ENCODE assay signal across 8 mouse cellular contexts in genomic region chr2:32153791-32154119, GRCm38 (mm10). TPM values are rescaled to one million over a fixed set of nuclear protein-coding genes. Genes with fewer than 3 reads are reported as not detected.
DNase-seq lines count a peak whose midpoint lies in the region; ATAC-seq and TF ChIP-seq lines count a peak whose summit lies in the region.

No protein-coding gene starts in this region.

- TF ChIP-seq RAD21 in CH12.LX (IDR thresholded peaks at IDR 0.05; ENCODE audit: low read depth, low read length): no peak

- DNase-seq in heart, embryonic 10.5 days (ENCODE audit: low spot score): no peak
- DNase-seq in heart, postnatal 36 days: no peak
- no peak for DNase-seq in CH12.LX (ENCODE audit: extremely low read depth)
- no peak for DNase-seq in forebrain, postnatal 0 days
- no peak for DNase-seq in left cerebral cortex, postnatal 4 days
- no peak for DNase-seq in spleen, adult 18-20 months

- no peaks in the 10 kb centered on the region for H3K36me3 ChIP-seq in heart, embryonic 10.5 days
- peaks cover 0 to 21% of the 10 kb centered on the region in 2 experiments for H3K36me3 ChIP-seq in CH12.LX (replicated peaks in 1 of 2; ENCODE audit: control insufficient read depth in 1 of 2, insufficient read depth in 1 of 2, low read length in 1 of 2)
- no peaks in the 10 kb centered on the region for H3K36me3 ChIP-seq in forebrain, postnatal 0 days (ENCODE audit: insufficient read depth)
- H3K36me3 ChIP-seq in liver, embryonic 15.5 days (replicated peaks): no peaks in the 10 kb centered on the region

- peak overlapping the region; percentile 93 for H3K4me3 ChIP-seq in heart, embryonic 10.5 days
- H3K4me3 ChIP-seq in CH12.LX (replicated peaks in 1 of 3; ENCODE audit: low read depth in 2 of 3, low read length in 2 of 3, poor library complexity in 1 of 3): peak overlapping the region; percentile 41 to 79 (median 76)
- peak overlapping the region; percentile 93 for H3K4me3 ChIP-seq in forebrain, postnatal 0 days (ENCODE audit: low read depth, low read length)
- H3K4me3 ChIP-seq in liver, embryonic 15.5 days (replicated peaks): peak overlapping the region; percentile 88

- H3K27ac ChIP-seq in heart, embryonic 10.5 days: peak overlapping the region; percentile 100
- peak overlapping the region; percentile 71; the same call in 1 of the 2 replicates for H3K27ac ChIP-seq in CH12.LX (ENCODE audit: insufficient read depth, low read depth)
- peak overlapping the region; percentile 47; the same call in 1 of the 2 replicates for H3K27ac ChIP-seq in forebrain, postnatal 0 days (ENCODE audit: low read depth, low read length)
- peak overlapping the region; percentile 93 for H3K27ac ChIP-seq in liver, embryonic 15.5 days (replicated peaks)

- H3K9me3 ChIP-seq in heart, embryonic 10.5 days: no peaks in the 10 kb centered on the region
- H3K9me3 ChIP-seq in CH12.LX (replicated peaks; ENCODE audit: low read length): no peaks in the 10 kb centered on the region
- H3K9me3 ChIP-seq in forebrain, postnatal 0 days (ENCODE audit: low read length): no peaks in the 10 kb centered on the region
- no peaks in the 10 kb centered on the region for H3K9me3 ChIP-seq in liver, embryonic 15.5 days (replicated peaks)

- H3K27me3 ChIP-seq in heart, embryonic 10.5 days (ENCODE audit: insufficient read depth, poor library complexity, severe bottlenecking): no peaks in the 10 kb centered on the region
- no peaks in the 10 kb centered on the region for H3K27me3 ChIP-seq in CH12.LX (replicated peaks)
- H3K27me3 ChIP-seq in forebrain, postnatal 0 days (ENCODE audit: insufficient read depth, low read length): no peaks in the 10 kb centered on the region
- no peaks in the 10 kb centered on the region for H3K27me3 ChIP-seq in liver, embryonic 15.5 days

- TF ChIP-seq EP300 in CH12.LX (IDR thresholded peaks at IDR 0.05; ENCODE audit: low read length): no peak

- in situ Hi-C loops in CH12.LX (cut with MboI; ENCODE audit: low pct_ligation_motif_present, low pct_unique_long_range_greater_than_20kb, low sequenced_read_pairs): no loop called here

- intact Hi-C loops in heart, postnatal 36 days (cut with DNase I): loop anchor here (2.0 kb wide), 1 partner anchor 21 kb away; no protein-coding TSS in a partner anchor
- intact Hi-C loops in left cerebral cortex, postnatal 4 days (cut with DNase I): loop anchor here (10.0 kb wide), 1 partner anchor 51 kb away; no protein-coding TSS in a partner anchor

- peaks cover 74% of the 10 kb centered on the region for H3K4me1 ChIP-seq in heart, embryonic 10.5 days
- peaks cover 15 to 43% of the 10 kb centered on the region in 2 experiments for H3K4me1 ChIP-seq in CH12.LX (ENCODE audit: control insufficient read depth in 1 of 2, insufficient read depth in 2 of 2)
- peaks cover 39% of the 10 kb centered on the region for H3K4me1 ChIP-seq in forebrain, postnatal 0 days (ENCODE audit: insufficient read depth)
- peaks cover 79% of the 10 kb centered on the region for H3K4me1 ChIP-seq in liver, embryonic 15.5 days (replicated peaks)

- TF ChIP-seq CTCF in CH12.LX (conservative IDR thresholded peaks at IDR 0.05 in 1 of 2, IDR thresholded peaks at IDR 0.05 in 1 of 2; ENCODE audit: low read depth in 2 of 2, low read length in 2 of 2): no peak
- no peak for TF ChIP-seq CTCF in forebrain, postnatal 0 days (IDR thresholded peaks at IDR 0.05; ENCODE audit: low read depth)

- ATAC-seq in forebrain, postnatal 0 days: no peak
- ATAC-seq in liver, embryonic 15.5 days (ENCODE audit: insufficient read depth): no peak
- ATAC-seq in inflammation-experienced regulatory T-cells, adult 6 months: no peak

- no peak for TF ChIP-seq POLR2A in CH12.LX (IDR thresholded peaks at IDR 0.05; ENCODE audit: low read depth, low read length)

- peak overlapping the region; percentile 84 for H3K9ac ChIP-seq in CH12.LX (ENCODE audit: insufficient read depth, low read depth)
- H3K9ac ChIP-seq in forebrain, postnatal 0 days: peak overlapping the region; percentile 99
- peak overlapping the region; percentile 95; the same call in 1 of the 2 replicates for H3K9ac ChIP-seq in liver, embryonic 15.5 days

- dilution Hi-C loops in CH12.LX (cut with MboI; ENCODE audit: extremely low pct_ligation_motif_present, extremely low pct_unique_long_range_greater_than_20kb, low sequenced_read_pairs): no loop called here

- peak overlapping the region; percentile 87 for H3K4me2 ChIP-seq in CH12.LX (ENCODE audit: insufficient read depth, low read depth, poor library complexity, severe bottlenecking)
- H3K4me2 ChIP-seq in forebrain, postnatal 0 days (ENCODE audit: low read depth): peak overlapping the region; percentile 62
- H3K4me2 ChIP-seq in liver, embryonic 15.5 days: peak overlapping the region; percentile 89

- 40% methylated on average over 4 of the region's 4 CpGs for WGBS in heart, embryonic 10.5 days
- WGBS in forebrain, postnatal 0 days: 5% methylated on average over 4 of the region's 4 CpGs
- WGBS in liver, embryonic 15.5 days (ENCODE audit: insufficient replicate concordance): 43% methylated on average over 4 of the region's 4 CpGs

- peaks cover 74% of the 10 kb centered on the region for H3K79me2 ChIP-seq in CH12.LX (replicated peaks; ENCODE audit: control insufficient read depth, extremely low read depth, insufficient read depth, poor library complexity, severe bottlenecking)

TF ChIP-seq in CH12.LX, 34 proteins besides CTCF, POLR2A, EP300 and RAD21:
- TF ChIP-seq SIN3A (IDR thresholded peaks at IDR 0.05; ENCODE audit: low read length): 0 out of 2 replicates have a peak, but pooled peaks have one; percentile 23
- TF ChIP-seq ELF1 (IDR thresholded peaks at IDR 0.05; ENCODE audit: low read depth, low read length): no peak
- TF ChIP-seq ZNF384 (IDR thresholded peaks at IDR 0.05; ENCODE audit: low read depth, low read length): peak; percentile 74
TF ChIP-seq in CH12.LX: peak in this region for 2.

RNA-seq across cellular contexts. Expression of gene Prrc2b, which starts 2.9 kb away (rescaled TPM):
- 44.1 and 54.6 TPM in 2 replicates for polyA plus RNA-seq in heart, embryonic 10.5 days (2016; fragmentation: Nextera tagmentation; extraction: Ambion mirVana)
- 10 to 100 TPM; 75.5 to 80.0 TPM for total RNA-seq in heart, postnatal 36 days (2021)
- total RNA-seq in CH12.LX (2012; rRNA removed): 34.3 and 42.2 TPM in 2 replicates
- total RNA-seq in CH12.LX (2014; rRNA removed): 7.6 TPM in 2 replicates
- 54.7 and 59.9 TPM in 2 replicates for polyA plus RNA-seq in CH12.LX (2012; ENCODE audit: insufficient read length, low read depth)
- total RNA-seq in forebrain, postnatal 0 days (2014; rRNA removed): 92.1 and 131 TPM in 2 replicates
- polyA plus RNA-seq in forebrain, postnatal 0 days (2015; fragmentation: Nextera tagmentation; extraction: Ambion mirVana): 40.7 and 60.4 TPM in 2 replicates
- 8.3 and 9.6 TPM in 2 replicates for polyA plus RNA-seq in liver, embryonic 15.5 days (2015; fragmentation: Nextera tagmentation; extraction: Ambion mirVana)
- 100 to 1,000 TPM; 327 to 335 TPM for total RNA-seq in left cerebral cortex, postnatal 4 days (2021)
- 10 to 100 TPM; 33.6 to 40.3 (median 35.2) TPM for polyA plus RNA-seq in inflammation-experienced regulatory T-cells, adult 6 months (2017; shearing (Covaris generic))

RNA-seq across cellular contexts. Expression of gene Plpp7, which starts 58.4 kb away (rescaled TPM):
- polyA plus RNA-seq in heart, embryonic 10.5 days (2016; fragmentation: Nextera tagmentation; extraction: Ambion mirVana): 10.9 and 12.9 TPM in 2 replicates
- total RNA-seq in heart, postnatal 36 days (2021): 10 to 100 TPM; 24.7 to 32.1 TPM
- total RNA-seq in CH12.LX (2012; rRNA removed) (0.13 and 0.25 TPM in 2 replicates), CH12.LX (2014; rRNA removed) (0.19 TPM in 1 of 2 replicates, not detected in the other)
- not detected in 2 replicates for polyA plus RNA-seq in CH12.LX (2012; ENCODE audit: insufficient read length, low read depth)
- 21.5 and 28.6 TPM in 2 replicates for total RNA-seq in forebrain, postnatal 0 days (2014; rRNA removed)
- 23.4 and 24.0 TPM in 2 replicates for polyA plus RNA-seq in forebrain, postnatal 0 days (2015; fragmentation: Nextera tagmentation; extraction: Ambion mirVana)
- 1.9 and 2.0 TPM in 2 replicates for polyA plus RNA-seq in liver, embryonic 15.5 days (2015; fragmentation: Nextera tagmentation; extraction: Ambion mirVana)
- total RNA-seq in left cerebral cortex, postnatal 4 days (2021): 10 to 100 TPM; 18.1 to 18.3 TPM
- not detected for polyA plus RNA-seq in inflammation-experienced regulatory T-cells, adult 6 months (2017; shearing (Covaris generic))

Comparison
In these comparisons a context has a peak if more than half of its experiments do, and no peak if none do; other contexts are left out.
1. H3K27ac ChIP-seq: peak in every context shown above with its lines; median percentile 100 in heart, embryonic 10.5 days; 93 in liver, embryonic 15.5 days; 71 in CH12.LX; 47 in forebrain, postnatal 0 days.